Mouse (Mus musculus): Measurements from ENCODE around the gene Olfr785. TPM values are rescaled to one million over a fixed set of nuclear protein-coding genes. Genes with fewer than 3 reads are reported as not detected.
"Not testable (repeated sequence)": the region's sequence is repeated elsewhere in the genome, so short reads cannot be mapped to it uniquely, and the experiment has no call there.

Gene Olfr785
- not detected for total RNA-seq (2021)

- intact Hi-C loops (cut with DNase I): no loop called here
- DNase-seq (ENCODE audit: low spot score): no peak
These were observed at the start of gene Olfr785 for GRCm38 (mm10) chr10:129405126-129405525. TSS of gene Olfr785 (plus strand) at chr10:129405426.

- DNase-seq (ENCODE audit: low spot score); intact Hi-C loops (cut with DNase I): not testable (repeated sequence)
These were observed 48.7 kb upstream of the Olfr785 start for GRCm38 (mm10) chr10:129356496-129356895.

- intact Hi-C loops (cut with DNase I): no loop called here
- no peak for DNase-seq (ENCODE audit: low spot score)
These were observed 47.9 kb upstream of the Olfr785 start for GRCm38 (mm10) chr10:129357307-129357706.

- intact Hi-C loops (cut with DNase I); DNase-seq (ENCODE audit: low spot score): not testable (repeated sequence)
These were observed 31.2 kb upstream of the Olfr785 start for GRCm38 (mm10) chr10:129374051-129374450.

GRCm38 (mm10) chr10:129383783-129384182 is 21.4 kb upstream of the Olfr785 start, which contains the start of gene Olfr784:
TSS of gene Olfr784 (plus strand) at chr10:129384083.
- intact Hi-C loops (cut with DNase I): no loop called here
- no peak for DNase-seq (ENCODE audit: low spot score)

GRCm38 (mm10) chr10:129400892-129401291 is 4.3 kb upstream of the Olfr785 start:
- intact Hi-C loops (cut with DNase I): no loop called here

GRCm38 (mm10) chr10:129427006-129427405 is 21.8 kb downstream of the Olfr785 start, which contains the start of gene Olfr786:
TSS of gene Olfr786 (plus strand) at chr10:129427306.
- no peak for DNase-seq (ENCODE audit: low spot score)
- intact Hi-C loops (cut with DNase I): no loop called here

More at GRCm38 (mm10) chr10:129400892-129401291, 4.3 kb upstream of the Olfr785 start:
- no peak for DNase-seq (ENCODE audit: low spot score)

Other genes starting within 250 kb of the Olfr785 start
- gene Olfr771, start 240.7 kb upstream of the Olfr785 start, total RNA-seq (2021): not detected
- gene Olfr772, start 227.5 kb upstream of the Olfr785 start, total RNA-seq (2021): not detected
- not detected for gene Olfr773, start 218.0 kb upstream of the Olfr785 start, total RNA-seq (2021)
- not detected for gene Olfr774, start 169.2 kb upstream of the Olfr785 start, total RNA-seq (2021)
- not detected for gene Olfr775, start 157.0 kb upstream of the Olfr785 start, total RNA-seq (2021)
- not detected for gene Olfr776, start 146.3 kb upstream of the Olfr785 start, total RNA-seq (2021)
- not detected for gene Olfr777, start 133.9 kb upstream of the Olfr785 start, total RNA-seq (2021)
- gene Olfr780, start 87.3 kb upstream of the Olfr785 start, total RNA-seq (2021): not detected
- not detected for gene Olfr781, start 76.6 kb upstream of the Olfr785 start, total RNA-seq (2021)
- gene Olfr782, start 56.6 kb upstream of the Olfr785 start, total RNA-seq (2021): not detected
- not detected for gene Olfr784, start 21.3 kb upstream of the Olfr785 start, total RNA-seq (2021)
- gene Olfr786, start 21.9 kb downstream of the Olfr785 start, total RNA-seq (2021): not detected
- not detected for gene Olfr787, start 56.4 kb downstream of the Olfr785 start, total RNA-seq (2021)
- not detected for gene Olfr788, start 65.6 kb downstream of the Olfr785 start, total RNA-seq (2021)
- not detected for gene Olfr789, start 79.3 kb downstream of the Olfr785 start, total RNA-seq (2021)
- gene Olfr790, start 93.1 kb downstream of the Olfr785 start, total RNA-seq (2021): not detected
- not detected for gene Olfr791, start 116.4 kb downstream of the Olfr785 start, total RNA-seq (2021)
- gene Olfr792, start 133.7 kb downstream of the Olfr785 start, total RNA-seq (2021): not detected
- not detected for gene Olfr794, start 162.2 kb downstream of the Olfr785 start, total RNA-seq (2021)
- gene Olfr796, start 207.1 kb downstream of the Olfr785 start, total RNA-seq (2021): not detected
- gene Olfr798, start 222.5 kb downstream of the Olfr785 start, total RNA-seq (2021): not detected
- not detected for gene Olfr799, start 232.1 kb downstream of the Olfr785 start, total RNA-seq (2021)